Mouse (Mus musculus): ENCODE measurements around the gene Aup1. TPM values are rescaled to one million over a fixed set of nuclear protein-coding genes. Genes with fewer than 3 reads are reported as not detected.

Aup1 gene
- polyA plus RNA-seq, 1 experiment from 2014 or later, result 95.5 TPM

GRCm38 (mm10) chr6:83020836-83021593, 33.3 kb upstream of the Aup1 start:
- 71% methylated on average over 4 of the region's 4 CpGs for WGBS
- H3K9me3 ChIP-seq (ENCODE audit: control insufficient read depth, low read length), result no peaks in the 10 kb centered on the region
- H3K4me2 ChIP-seq (ENCODE audit: low read length), result no peak overlapping the region
- H3K27ac ChIP-seq (replicated peaks in 1 of 2; ENCODE audit: control insufficient read depth in 1 of 2, insufficient read depth in 1 of 2, low read depth in 2 of 2, low read length in 2 of 2), result no peak overlapping the region
- peaks cover 0 to 7% of the 10 kb centered on the region in 2 experiments; a peak in 1 of 4 replicates for H3K4me1 ChIP-seq (ENCODE audit: control insufficient read depth in 2 of 2, insufficient read depth in 2 of 2, low read length in 2 of 2)
- no peak overlapping the region for H3K4me3 ChIP-seq (ENCODE audit: control insufficient read depth in 1 of 2, insufficient read depth in 1 of 2, low read depth in 1 of 2, low read length in 2 of 2)
- no peaks in the 10 kb centered on the region for H3K36me3 ChIP-seq (ENCODE audit: control insufficient read depth, insufficient read depth, low read length)
- ATAC-seq (ENCODE audit: insufficient number of reproducible peaks, insufficient read depth, low FRiP score, low read depth), result no peak
- no peaks in the 10 kb centered on the region for H3K27me3 ChIP-seq (ENCODE audit: control insufficient read depth, insufficient read depth, low read length)
- no peak overlapping the region for H3K9ac ChIP-seq (ENCODE audit: low read length)

- no peak overlapping the region for H3K4me2 ChIP-seq (ENCODE audit: low read length)
- ATAC-seq (ENCODE audit: insufficient number of reproducible peaks, insufficient read depth, low FRiP score, low read depth), result no peak
- H3K9ac ChIP-seq (ENCODE audit: low read length), result no peak overlapping the region
- 74% methylated on average over 9 of the region's 9 CpGs for WGBS
- H3K4me1 ChIP-seq (ENCODE audit: control insufficient read depth in 2 of 2, insufficient read depth in 2 of 2, low read length in 2 of 2), result peaks cover 0 to 6% of the 10 kb centered on the region in 2 experiments; a peak in 1 of 4 replicates
- H3K27me3 ChIP-seq (ENCODE audit: control insufficient read depth, insufficient read depth, low read length), result peaks cover 4% of the 10 kb centered on the region; the same call in 1 of the 2 replicates
- H3K27ac ChIP-seq (replicated peaks in 1 of 2; ENCODE audit: control insufficient read depth in 1 of 2, insufficient read depth in 1 of 2, low read depth in 2 of 2, low read length in 2 of 2), result no peak overlapping the region
- H3K9me3 ChIP-seq (ENCODE audit: control insufficient read depth, low read length), result no peaks in the 10 kb centered on the region
- no peak overlapping the region for H3K4me3 ChIP-seq (ENCODE audit: control insufficient read depth in 1 of 2, insufficient read depth in 1 of 2, low read depth in 1 of 2, low read length in 2 of 2)
- H3K36me3 ChIP-seq (ENCODE audit: control insufficient read depth, insufficient read depth, low read length), result no peaks in the 10 kb centered on the region
These were observed 31.3 kb upstream of the Aup1 start for GRCm38 (mm10) chr6:83023008-83023407.

DNA sequence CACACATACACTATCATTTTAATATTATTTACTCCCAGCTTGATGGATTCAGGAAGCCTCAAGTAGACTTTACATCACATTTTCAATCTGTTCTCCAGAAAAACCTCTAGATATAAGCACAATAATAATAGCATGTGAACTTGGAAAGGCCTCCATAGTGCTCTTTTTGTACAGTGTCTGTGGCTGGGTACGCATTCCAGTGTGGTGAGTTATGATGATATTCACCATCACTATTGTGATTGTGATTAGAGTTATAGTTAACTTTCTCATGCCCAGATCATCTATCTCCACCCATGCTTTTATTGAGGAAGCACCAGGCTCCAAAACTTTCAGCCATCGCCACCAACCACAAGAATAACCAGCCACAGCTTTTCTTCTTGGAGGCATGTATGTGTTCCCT, 30.5 kb upstream of the Aup1 start:
- 86% methylated on average over 2 of the region's 2 CpGs for WGBS

DNA sequence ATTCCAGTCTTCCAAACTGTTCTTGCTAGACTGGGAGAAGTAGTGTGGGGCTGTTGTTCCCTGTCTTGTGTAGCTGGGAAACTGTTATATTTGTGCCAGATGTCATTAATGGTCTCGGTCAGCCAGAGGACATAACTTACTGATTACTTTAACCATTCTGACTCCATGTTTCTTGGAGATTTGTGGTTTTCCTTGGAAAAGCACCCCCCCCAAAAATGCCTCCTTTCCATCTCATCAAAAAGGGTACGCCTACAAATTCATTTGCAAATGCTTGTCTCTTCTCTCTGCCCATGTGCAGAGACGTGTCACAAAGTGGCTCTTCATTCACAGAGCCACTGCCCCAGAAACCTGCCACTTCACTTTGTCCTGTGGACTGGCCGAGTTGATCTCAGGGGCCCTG, 29.9 kb upstream of the Aup1 start:
- peaks cover 0 to 6% of the 10 kb centered on the region in 2 experiments; a peak in 1 of 4 replicates for H3K4me1 ChIP-seq (ENCODE audit: control insufficient read depth in 2 of 2, insufficient read depth in 2 of 2, low read length in 2 of 2)
- 74% methylated on average over 4 of the region's 4 CpGs for WGBS

More for the DNA sequence above, 30.5 kb upstream of the Aup1 start:
- Histone ChIP-seq H3K27ac (replicated peaks in 1 of 2; ENCODE audit: control insufficient read depth in 1 of 2, insufficient read depth in 1 of 2, low read depth in 2 of 2, low read length in 2 of 2) (no peak overlapping the region), H3K4me3 (ENCODE audit: control insufficient read depth in 1 of 2, insufficient read depth in 1 of 2, low read depth in 1 of 2, low read length in 2 of 2) (no peak overlapping the region), H3K4me2 (ENCODE audit: low read length) (no peak overlapping the region), H3K4me1 (ENCODE audit: control insufficient read depth in 2 of 2, insufficient read depth in 2 of 2, low read length in 2 of 2) (peaks cover 0 to 6% of the 10 kb centered on the region in 2 experiments; a peak in 1 of 4 replicates), H3K9me3 (ENCODE audit: control insufficient read depth, low read length) (no peaks in the 10 kb centered on the region), H3K27me3 (ENCODE audit: control insufficient read depth, insufficient read depth, low read length) (peaks cover 10% of the 10 kb centered on the region), H3K9ac (ENCODE audit: low read length) (no peak overlapping the region), H3K36me3 (ENCODE audit: control insufficient read depth, insufficient read depth, low read length) (no peaks in the 10 kb centered on the region)
- ATAC-seq (ENCODE audit: insufficient number of reproducible peaks, insufficient read depth, low FRiP score, low read depth), result no peak

DNA sequence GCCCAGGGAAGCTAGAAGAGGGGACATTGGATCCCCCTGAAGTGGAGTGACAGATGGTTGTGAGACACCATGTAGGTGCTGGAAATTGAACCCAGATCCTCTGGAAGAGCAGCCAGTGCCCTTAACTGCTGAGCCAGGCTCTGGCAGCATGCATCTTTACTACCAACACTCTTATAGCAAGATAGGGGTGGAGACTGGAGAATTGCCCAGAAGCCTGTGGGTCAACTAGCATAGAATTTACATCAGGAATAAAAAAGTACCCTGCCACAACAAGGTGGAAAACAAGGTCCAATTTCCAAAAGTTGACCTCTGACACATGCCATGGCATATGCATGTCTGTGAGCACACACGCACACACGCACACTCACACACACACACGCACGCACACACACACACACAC, 29.1 kb upstream of the Aup1 start:
- Histone ChIP-seq H3K4me3 (ENCODE audit: control insufficient read depth in 1 of 2, insufficient read depth in 1 of 2, low read depth in 1 of 2, low read length in 2 of 2) (no peak overlapping the region), H3K27me3 (ENCODE audit: control insufficient read depth, insufficient read depth, low read length) (peaks cover 16% of the 10 kb centered on the region), H3K36me3 (ENCODE audit: control insufficient read depth, insufficient read depth, low read length) (no peaks in the 10 kb centered on the region), H3K27ac (replicated peaks in 1 of 2; ENCODE audit: control insufficient read depth in 1 of 2, insufficient read depth in 1 of 2, low read depth in 2 of 2, low read length in 2 of 2) (no peak overlapping the region), H3K9ac (ENCODE audit: low read length) (no peak overlapping the region), H3K4me2 (ENCODE audit: low read length) (no peak overlapping the region), H3K9me3 (ENCODE audit: control insufficient read depth, low read length) (no peaks in the 10 kb centered on the region), H3K4me1 (ENCODE audit: control insufficient read depth in 2 of 2, insufficient read depth in 2 of 2, low read length in 2 of 2) (peaks cover 3 to 13% of the 10 kb centered on the region in 2 experiments; a peak in 3 of 4 replicates)
- 93% methylated on average over 4 of the region's 4 CpGs for WGBS
- ATAC-seq (ENCODE audit: insufficient number of reproducible peaks, insufficient read depth, low FRiP score, low read depth), result no peak

More for the DNA sequence above, 29.9 kb upstream of the Aup1 start:
- Histone ChIP-seq H3K4me2 (ENCODE audit: low read length) (no peak overlapping the region), H3K4me3 (ENCODE audit: control insufficient read depth in 1 of 2, insufficient read depth in 1 of 2, low read depth in 1 of 2, low read length in 2 of 2) (no peak overlapping the region), H3K27ac (replicated peaks in 1 of 2; ENCODE audit: control insufficient read depth in 1 of 2, insufficient read depth in 1 of 2, low read depth in 2 of 2, low read length in 2 of 2) (no peak overlapping the region), H3K27me3 (ENCODE audit: control insufficient read depth, insufficient read depth, low read length) (peaks cover 16% of the 10 kb centered on the region), H3K36me3 (ENCODE audit: control insufficient read depth, insufficient read depth, low read length) (no peaks in the 10 kb centered on the region), H3K9me3 (ENCODE audit: control insufficient read depth, low read length) (no peaks in the 10 kb centered on the region), H3K9ac (ENCODE audit: low read length) (no peak overlapping the region)
- no peak for ATAC-seq (ENCODE audit: insufficient number of reproducible peaks, insufficient read depth, low FRiP score, low read depth)

DNA sequence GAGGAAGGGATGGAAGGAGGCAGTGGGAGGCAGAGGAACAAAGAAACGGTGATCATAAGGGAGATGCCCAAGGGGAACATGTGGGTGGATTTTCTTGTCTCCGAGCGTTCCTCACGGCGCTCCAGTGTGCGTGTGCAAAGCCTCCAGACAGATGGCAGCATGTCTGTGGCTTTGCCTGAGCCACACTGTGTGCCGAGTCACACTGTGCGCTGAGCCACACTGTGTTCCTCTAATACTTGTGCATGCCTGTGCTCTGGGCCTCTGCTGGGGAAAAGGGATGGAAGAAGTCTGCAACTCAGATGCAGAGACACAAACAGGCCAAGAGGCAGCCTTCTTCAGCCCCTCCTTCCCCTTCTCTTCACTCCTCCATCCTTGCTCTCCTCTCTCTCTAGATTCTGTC, 27.0 kb upstream of the Aup1 start:
- ATAC-seq (ENCODE audit: insufficient number of reproducible peaks, insufficient read depth, low FRiP score, low read depth), result no peak
- H3K27ac ChIP-seq (replicated peaks in 1 of 2; ENCODE audit: control insufficient read depth in 1 of 2, insufficient read depth in 1 of 2, low read depth in 2 of 2, low read length in 2 of 2), result no peak overlapping the region
- H3K4me3 ChIP-seq (ENCODE audit: control insufficient read depth in 1 of 2, insufficient read depth in 1 of 2, low read depth in 1 of 2, low read length in 2 of 2), result no peak overlapping the region
- 0 out of 2 replicates have a peak, but pooled peaks cover 4% of the 10 kb centered on the region for H3K36me3 ChIP-seq (ENCODE audit: control insufficient read depth, insufficient read depth, low read length)
- H3K4me2 ChIP-seq (ENCODE audit: low read length), result no peak overlapping the region
- peaks cover 27% of the 10 kb centered on the region for H3K27me3 ChIP-seq (ENCODE audit: control insufficient read depth, insufficient read depth, low read length)
- no peak overlapping the region for H3K9ac ChIP-seq (ENCODE audit: low read length)
- WGBS, result 76% methylated on average over 8 of the region's 8 CpGs
- H3K9me3 ChIP-seq (ENCODE audit: control insufficient read depth, low read length), result no peaks in the 10 kb centered on the region
- peaks cover 8 to 18% of the 10 kb centered on the region in 2 experiments for H3K4me1 ChIP-seq (ENCODE audit: control insufficient read depth in 2 of 2, insufficient read depth in 2 of 2, low read length in 2 of 2)

GRCm38 (mm10) chr6:83027706-83028105, 26.6 kb upstream of the Aup1 start:
- Histone ChIP-seq H3K27me3 (ENCODE audit: control insufficient read depth, insufficient read depth, low read length) (peaks cover 27% of the 10 kb centered on the region), H3K4me1 (ENCODE audit: control insufficient read depth in 2 of 2, insufficient read depth in 2 of 2, low read length in 2 of 2) (peaks cover 10 to 18% of the 10 kb centered on the region in 2 experiments), H3K4me2 (ENCODE audit: low read length) (no peak overlapping the region), H3K9me3 (ENCODE audit: control insufficient read depth, low read length) (no peaks in the 10 kb centered on the region), H3K27ac (replicated peaks in 1 of 2; ENCODE audit: control insufficient read depth in 1 of 2, insufficient read depth in 1 of 2, low read depth in 2 of 2, low read length in 2 of 2) (no peak overlapping the region), H3K36me3 (ENCODE audit: control insufficient read depth, insufficient read depth, low read length) (0 out of 2 replicates have a peak, but pooled peaks cover 4% of the 10 kb centered on the region), H3K4me3 (ENCODE audit: control insufficient read depth in 1 of 2, insufficient read depth in 1 of 2, low read depth in 1 of 2, low read length in 2 of 2) (no peak overlapping the region), H3K9ac (ENCODE audit: low read length) (no peak overlapping the region)
- no peak for ATAC-seq (ENCODE audit: insufficient number of reproducible peaks, insufficient read depth, low FRiP score, low read depth)
- WGBS, result 43% methylated on average over 7 of the region's 9 CpGs
